8 mouse cellular contexts compared by ENCODE assay signal in genomic region chr4:135317966-135318365, GRCm38 (mm10). TPM values are rescaled to one million over a fixed set of nuclear protein-coding genes. Genes with fewer than 3 reads are reported as not detected.
DNase-seq lines count a peak whose midpoint lies in the region.

No protein-coding gene starts in this region.

- peak; percentile 79 for DNase-seq in layer of hippocampus, adult 11-12 months (ENCODE audit: low spot score)
- DNase-seq in layer of hippocampus, adult 9-10 months (ENCODE audit: low spot score) = no peak
- peak; percentile 83 to 89 for DNase-seq in cerebellum, postnatal 10 days
- peak; percentile 36 to 49 for DNase-seq in frontal cortex, postnatal 25 days (ENCODE audit: low spot score in 2 of 2)
- peak; percentile 46 for DNase-seq in hindlimb bud, embryonic 11.5 days (ENCODE audit: extremely low spot score, low read depth, low spot score)
- peak; percentile 64 to 74 for DNase-seq in left cerebral cortex, postnatal 25 days (ENCODE audit: low spot score in 2 of 2)
- DNase-seq in mesoderm, embryonic 11.5 days (ENCODE audit: low read depth, low spot score) = peak; percentile 83
- peak; percentile 74 for DNase-seq in right cerebral cortex, postnatal 4 days

- intact Hi-C loops in left cerebral cortex, postnatal 25 days (cut with DNase I) = loop anchor here (1.0 to 2.0 kb wide), 3 partner anchors 45 to 371 kb away; partner anchors contain the start of gene Clic4

RNA-seq across cellular contexts. Expression of gene Srrm1, which starts 35.2 kb away (rescaled TPM):
- 100 to 1,000 TPM; 122 to 124 TPM for total RNA-seq in left cerebral cortex, postnatal 25 days (2021)

RNA-seq across cellular contexts. Expression of gene Clic4, which starts 45.4 kb away (rescaled TPM):
- 10 to 100 TPM; 31.8 to 34.1 TPM for total RNA-seq in left cerebral cortex, postnatal 25 days (2021)
